Mouse (Mus musculus) spleen, adult 2 months (tissue): ENCODE data around the gene Brsk2.

Source experiments
- CTCF ChIP-seq: fragments of 200-500 bp; IDR thresholded peaks from 2 replicates; pipeline ENCODE4 v1.5.1; 2011; ENCODE audit warnings: mild to moderate bottlenecking, inconsistent platforms; ENCODE audit not compliant: insufficient read depth, insufficient read length, insufficient replicate concordance; ENCODE audit errors: extremely low read depth
- POLR2A ChIP-seq: fragments of 200-500 bp; IDR thresholded peaks from 2 replicates; pipeline ENCODE4 v1.6.1; 2011; ENCODE audit warnings: low read depth, low read length, inconsistent platforms

DNA sequence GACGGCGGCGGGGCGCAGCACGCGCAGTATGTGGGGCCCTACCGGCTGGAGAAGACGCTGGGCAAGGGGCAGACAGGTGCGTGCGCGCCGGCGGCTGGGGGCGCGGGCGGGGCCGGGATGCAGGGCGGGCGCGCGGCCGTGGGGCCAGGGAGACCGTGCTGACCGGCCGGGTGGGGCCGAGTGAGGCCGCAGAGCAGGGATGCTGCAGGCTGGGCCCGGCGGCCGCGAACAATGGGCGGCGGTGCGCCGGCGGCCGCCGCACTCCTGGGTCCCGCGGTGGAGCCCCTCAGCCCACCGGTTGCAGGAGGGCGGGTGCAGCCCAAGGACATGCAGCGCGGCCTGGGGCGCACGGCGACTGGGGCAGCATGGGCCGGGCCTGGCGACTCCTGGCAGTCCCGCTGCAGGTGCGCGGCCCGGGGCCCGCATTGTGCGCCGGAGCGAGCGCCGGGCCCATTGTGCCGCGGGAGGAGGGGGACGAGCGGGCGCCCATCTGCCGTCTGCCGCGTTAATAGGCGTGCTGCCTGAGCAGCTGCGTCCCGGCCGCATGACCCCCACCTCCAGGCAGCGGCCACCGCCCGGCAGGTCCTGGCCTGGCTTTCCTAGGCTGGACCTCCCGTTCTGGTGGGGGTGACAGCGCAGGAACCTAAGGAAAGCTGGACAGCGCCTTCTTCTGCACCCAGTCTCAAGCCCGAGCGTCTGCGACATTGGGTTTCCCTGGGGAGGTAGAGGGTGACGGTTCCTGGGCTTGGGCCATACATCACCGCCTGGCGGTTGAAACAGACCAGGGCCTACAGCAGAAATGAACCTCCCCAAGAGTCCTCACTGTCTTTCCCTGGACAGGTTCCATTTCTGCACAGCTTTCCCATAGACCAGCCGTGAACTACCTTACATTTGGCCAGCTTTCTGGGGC is 808 bp downstream of the Brsk2 start:
- TF ChIP-seq CTCF (no peak), POLR2A (no peak)
